Mouse (Mus musculus): ENCODE measurements around the gene Tnfrsf11a. TPM values are rescaled to one million over a fixed set of nuclear protein-coding genes. Genes with fewer than 3 reads are reported as not detected.
"Not testable (repeated sequence)": the region's sequence is repeated elsewhere in the genome, so short reads cannot be mapped to it uniquely, and the experiment has no call there.

The Tnfrsf11a gene
- total and polyA plus RNA-seq, 2 experiments from 2014 or later, result 1.1 to 4.0 TPM

DNA sequence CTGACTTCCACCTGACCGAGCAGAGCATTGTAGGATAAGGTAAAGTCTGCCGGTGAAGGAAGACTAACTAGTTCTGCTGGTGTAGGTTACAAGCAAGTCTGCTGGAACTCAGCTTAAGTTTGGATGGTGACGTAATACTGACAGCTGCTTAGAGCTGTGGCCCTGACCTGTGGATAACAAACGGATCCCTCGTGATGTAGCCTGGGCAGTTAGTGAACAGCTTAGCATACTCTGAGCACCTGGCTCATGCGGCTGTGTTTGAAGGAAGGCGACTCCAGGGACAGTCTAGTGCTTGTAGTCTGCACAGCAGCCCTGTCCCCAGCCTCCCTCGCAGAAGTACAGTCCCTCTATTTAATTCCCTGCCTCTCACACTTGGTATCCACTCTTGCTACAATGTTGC lies 14.9 kb upstream of the Tnfrsf11a start:
- no peak for ATAC-seq

DNA sequence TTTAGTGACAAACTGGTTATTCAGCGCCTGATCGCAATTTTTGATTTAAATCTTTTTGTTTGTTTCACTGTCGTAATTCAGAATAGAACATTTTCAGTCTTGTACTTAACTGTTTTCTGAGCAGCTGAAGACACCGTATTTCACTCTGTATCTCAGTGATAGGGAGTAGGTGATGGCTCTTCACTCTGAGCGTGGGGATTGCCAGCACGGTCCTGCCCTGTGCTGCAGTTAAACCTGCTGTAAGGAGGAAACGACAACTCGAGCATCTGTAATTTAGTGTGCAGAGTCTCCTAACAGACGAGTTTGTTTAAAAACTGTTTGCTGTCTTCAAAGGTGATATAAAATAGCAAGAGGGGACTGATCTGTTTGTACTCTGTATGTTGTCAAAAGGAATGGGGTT lies 14.4 kb upstream of the Tnfrsf11a start:
- not testable (repeated sequence) for H3K9ac ChIP-seq (replicated peaks; ENCODE audit: low read length); H3K4me3 ChIP-seq (ENCODE audit: low read length); ATAC-seq; H3K4me1 ChIP-seq (ENCODE audit: insufficient read depth, low read length); H3K27me3 ChIP-seq (ENCODE audit: insufficient read depth, low read length); DNase-seq (ENCODE audit: low spot score); H3K4me2 ChIP-seq (ENCODE audit: low read depth, low read length); H3K36me3 ChIP-seq (ENCODE audit: insufficient read depth, low read length); H3K27ac ChIP-seq; H3K9me3 ChIP-seq (ENCODE audit: low read length)
- WGBS, result 86% methylated on average over 9 of the region's 9 CpGs

More for the DNA sequence above, 14.9 kb upstream of the Tnfrsf11a start:
- H3K9ac ChIP-seq (replicated peaks; ENCODE audit: low read length), result no peak overlapping the region
- no peak for DNase-seq (ENCODE audit: low spot score)
- H3K36me3 ChIP-seq (ENCODE audit: insufficient read depth, low read length), result no peaks in the 10 kb centered on the region
- H3K27ac ChIP-seq, result no peak overlapping the region
- no peak for TF ChIP-seq CTCF (IDR thresholded peaks at IDR 0.05; ENCODE audit: low read depth)
- H3K4me3 ChIP-seq (ENCODE audit: low read length), result no peak overlapping the region
- no peaks in the 10 kb centered on the region for H3K4me1 ChIP-seq (ENCODE audit: insufficient read depth, low read length)
- no peak overlapping the region for H3K4me2 ChIP-seq (ENCODE audit: low read depth, low read length)
- 73% methylated on average over 8 of the region's 8 CpGs for WGBS
- H3K27me3 ChIP-seq (ENCODE audit: insufficient read depth, low read length), result no peaks in the 10 kb centered on the region
- 0 out of 2 replicates have a peak, but pooled peaks cover 3% of the 10 kb centered on the region for H3K9me3 ChIP-seq (ENCODE audit: low read length)

DNA sequence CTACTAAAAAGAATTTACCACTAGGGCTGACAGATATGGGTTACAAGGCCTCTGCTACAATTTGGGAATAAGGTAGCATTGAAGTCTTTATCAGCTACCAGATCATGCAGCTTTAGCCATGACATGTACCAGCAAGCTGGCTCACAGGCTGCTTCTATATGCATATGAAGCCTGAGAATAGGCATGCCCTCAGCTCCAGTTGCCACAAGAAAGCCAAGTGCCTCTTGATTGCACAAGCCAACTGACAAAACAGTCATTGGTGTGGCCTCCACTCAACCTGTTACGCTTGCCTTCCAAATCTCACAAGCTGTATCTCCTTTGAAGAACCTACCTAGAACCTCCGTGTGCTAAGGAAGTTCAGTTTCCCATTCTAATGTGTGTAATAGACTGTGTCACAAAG lies 12.1 kb upstream of the Tnfrsf11a start:
- no peak for ATAC-seq
- H3K9me3 ChIP-seq (ENCODE audit: low read length), result 0 out of 2 replicates have a peak, but pooled peaks cover 3% of the 10 kb centered on the region
- H3K27me3 ChIP-seq (ENCODE audit: insufficient read depth, low read length), result no peaks in the 10 kb centered on the region
- no peak overlapping the region for H3K27ac ChIP-seq
- DNase-seq (ENCODE audit: low spot score), result no peak
- H3K9ac ChIP-seq (replicated peaks; ENCODE audit: low read length), result no peak overlapping the region
- WGBS, result 92% methylated on average over 2 of the region's 2 CpGs
- no peak overlapping the region for H3K4me2 ChIP-seq (ENCODE audit: low read depth, low read length)
- H3K4me3 ChIP-seq (ENCODE audit: low read length), result no peak overlapping the region
- H3K4me1 ChIP-seq (ENCODE audit: insufficient read depth, low read length), result no peaks in the 10 kb centered on the region
- no peaks in the 10 kb centered on the region for H3K36me3 ChIP-seq (ENCODE audit: insufficient read depth, low read length)
- TF ChIP-seq CTCF (IDR thresholded peaks at IDR 0.05; ENCODE audit: low read depth), result no peak

DNA sequence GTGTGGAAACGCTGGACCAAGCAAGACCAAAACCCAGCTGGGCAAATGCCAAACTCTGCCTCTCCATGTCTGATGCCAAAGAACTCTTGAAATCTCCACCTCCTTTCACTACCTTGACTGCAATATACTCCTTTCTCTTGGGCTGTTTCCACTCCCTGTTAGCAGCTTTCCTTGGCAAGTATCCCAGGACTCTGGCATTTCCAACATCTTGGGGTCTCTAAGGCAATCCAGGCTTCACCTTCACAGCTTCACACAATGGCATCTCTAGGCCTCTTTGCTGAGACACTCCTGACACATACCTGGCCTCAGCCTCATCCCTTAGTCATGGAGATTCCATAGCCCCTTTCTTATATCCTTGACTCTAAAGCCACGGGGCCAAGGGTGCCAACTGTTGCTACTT lies 9.8 kb upstream of the Tnfrsf11a start:
- H3K27ac ChIP-seq, result no peak overlapping the region
- no peak overlapping the region for H3K4me3 ChIP-seq (ENCODE audit: low read length)
- WGBS, result 78% methylated on average over 2 of the region's 2 CpGs
- H3K4me2 ChIP-seq (ENCODE audit: low read depth, low read length), result no peak overlapping the region
- no peaks in the 10 kb centered on the region for H3K9me3 ChIP-seq (ENCODE audit: low read length)
- H3K36me3 ChIP-seq (ENCODE audit: insufficient read depth, low read length), result no peaks in the 10 kb centered on the region
- ATAC-seq (no peak), DNase-seq (ENCODE audit: low spot score) (no peak)
- H3K4me1 ChIP-seq (ENCODE audit: insufficient read depth, low read length), result no peaks in the 10 kb centered on the region
- TF ChIP-seq CTCF (IDR thresholded peaks at IDR 0.05; ENCODE audit: low read depth), result no peak
- H3K9ac ChIP-seq (replicated peaks; ENCODE audit: low read length), result no peak overlapping the region
- H3K27me3 ChIP-seq (ENCODE audit: insufficient read depth, low read length), result no peaks in the 10 kb centered on the region

DNA sequence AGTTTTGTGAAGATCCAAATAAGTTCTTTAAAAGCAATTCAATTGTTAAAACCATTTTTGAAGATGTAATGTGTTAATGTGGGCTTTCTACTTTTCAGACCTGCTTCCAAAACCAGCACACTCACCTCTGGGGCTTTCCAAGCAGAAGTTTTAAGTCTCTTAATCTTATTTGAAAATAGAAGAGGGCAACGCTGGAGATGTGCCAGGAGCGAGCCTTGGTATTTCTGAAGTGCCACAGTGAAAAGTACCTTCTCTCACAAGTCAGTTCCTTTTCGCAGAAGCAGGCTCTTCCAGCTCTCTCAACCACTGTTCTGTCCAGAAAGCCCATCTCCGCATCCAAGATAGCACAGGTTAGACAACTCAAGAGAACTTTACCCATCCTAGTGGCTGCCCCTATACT lies 4.1 kb upstream of the Tnfrsf11a start:
- H3K27me3 ChIP-seq (ENCODE audit: insufficient read depth, low read length), result no peaks in the 10 kb centered on the region
- H3K36me3 ChIP-seq (ENCODE audit: insufficient read depth, low read length), result no peaks in the 10 kb centered on the region
- H3K4me2 ChIP-seq (ENCODE audit: low read depth, low read length), result no peak overlapping the region
- ATAC-seq, result no peak
- WGBS, result 87% methylated on average over 4 of the region's 4 CpGs
- H3K27ac ChIP-seq, result no peak overlapping the region
- no peak overlapping the region for H3K9ac ChIP-seq (replicated peaks; ENCODE audit: low read length)
- no peaks in the 10 kb centered on the region for H3K4me1 ChIP-seq (ENCODE audit: insufficient read depth, low read length)
- no peak for TF ChIP-seq CTCF (IDR thresholded peaks at IDR 0.05; ENCODE audit: low read depth)
- no peak overlapping the region for H3K4me3 ChIP-seq (ENCODE audit: low read length)
- no peaks in the 10 kb centered on the region for H3K9me3 ChIP-seq (ENCODE audit: low read length)
- no peak for DNase-seq (ENCODE audit: low spot score)

DNA sequence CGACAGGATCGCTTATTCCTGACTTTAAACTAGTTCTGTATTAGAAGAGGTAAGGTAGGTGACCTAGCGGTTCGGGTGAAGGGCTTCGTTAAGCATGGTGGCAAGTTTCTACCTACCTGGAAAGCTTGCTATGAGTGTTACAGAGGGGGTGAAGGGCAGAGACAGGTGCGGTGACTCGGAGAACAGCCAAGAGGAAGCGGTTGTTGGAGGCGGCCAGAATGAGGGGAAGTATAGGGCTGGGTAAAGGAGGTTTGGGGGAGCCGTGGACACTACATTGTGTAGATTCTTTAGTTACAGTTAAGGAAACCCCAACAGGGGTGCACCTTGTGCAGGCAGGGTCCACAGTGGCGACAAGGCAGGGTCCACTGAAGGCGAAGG lies 450 bp upstream of the Tnfrsf11a start:
- no peak overlapping the region for H3K27ac ChIP-seq
- no peaks in the 10 kb centered on the region for H3K4me1 ChIP-seq (ENCODE audit: insufficient read depth, low read length)
- peak overlapping the region; percentile 97 for H3K4me2 ChIP-seq (ENCODE audit: low read depth, low read length)
- peak overlapping the region; percentile 61 for H3K4me3 ChIP-seq (ENCODE audit: low read length)
- peak overlapping the region; percentile 63 for H3K9ac ChIP-seq (replicated peaks; ENCODE audit: low read length)
- 40% methylated on average over 12 of the region's 12 CpGs for WGBS
- DNase-seq (ENCODE audit: low spot score) (no peak), ATAC-seq (no peak; the same call in 1 of the 2 replicates)
- H3K9me3 ChIP-seq (ENCODE audit: low read length), result no peaks in the 10 kb centered on the region
- no peaks in the 10 kb centered on the region for H3K27me3 ChIP-seq (ENCODE audit: insufficient read depth, low read length)
- no peak for TF ChIP-seq CTCF (IDR thresholded peaks at IDR 0.05; ENCODE audit: low read depth)
- no peaks in the 10 kb centered on the region for H3K36me3 ChIP-seq (ENCODE audit: insufficient read depth, low read length)

DNA sequence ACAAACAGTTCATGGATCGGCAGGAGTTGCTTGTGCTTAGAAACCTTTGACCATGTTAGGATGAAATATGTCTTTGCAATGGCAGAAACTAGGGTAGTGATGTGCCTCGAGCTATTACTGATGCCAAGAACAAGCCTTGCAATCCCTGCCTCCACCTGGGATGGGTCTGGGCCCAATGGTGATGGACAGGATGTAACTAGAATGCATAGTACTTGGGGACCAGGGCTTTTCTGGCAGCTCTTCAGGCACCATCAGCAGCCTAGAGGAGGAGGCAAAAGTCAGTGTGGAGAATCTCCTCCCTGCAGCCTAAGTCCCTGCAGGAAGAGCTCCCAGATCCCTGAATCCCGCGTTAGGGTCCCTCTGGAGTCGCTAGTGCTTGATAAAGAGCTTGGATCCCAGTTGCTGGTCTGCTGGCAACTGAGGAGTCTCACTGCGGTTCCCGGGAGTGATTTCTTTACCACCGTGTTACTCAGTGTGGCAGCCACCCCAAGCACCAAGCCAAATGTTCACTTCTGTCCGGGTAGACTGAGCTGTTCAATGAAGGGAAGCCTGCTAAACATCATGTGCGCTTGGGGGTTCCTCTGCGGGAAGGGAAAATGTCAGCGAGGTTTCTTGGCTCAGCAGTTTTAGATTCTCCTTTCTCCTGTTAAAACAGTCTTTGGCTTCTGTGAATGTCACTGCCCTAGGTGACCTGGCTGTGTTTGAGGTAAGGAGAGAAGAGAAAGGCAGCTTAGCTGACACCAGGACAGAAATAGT lies 1.1 kb downstream of the Tnfrsf11a start:
- 35% methylated on average over 12 of the region's 12 CpGs for WGBS
- H3K4me2 ChIP-seq (ENCODE audit: low read depth, low read length), result peak overlapping the region; percentile 97
- no peak for TF ChIP-seq CTCF (IDR thresholded peaks at IDR 0.05; ENCODE audit: low read depth)
- no peak overlapping the region; the same call in 1 of the 2 replicates for H3K9ac ChIP-seq (replicated peaks; ENCODE audit: low read length)
- no peak for ATAC-seq
- no peak for DNase-seq (ENCODE audit: low spot score)
- no peaks in the 10 kb centered on the region for H3K27me3 ChIP-seq (ENCODE audit: insufficient read depth, low read length)
- H3K4me1 ChIP-seq (ENCODE audit: insufficient read depth, low read length), result no peaks in the 10 kb centered on the region
- H3K4me3 ChIP-seq (ENCODE audit: low read length), result peak overlapping the region; percentile 61
- no peaks in the 10 kb centered on the region for H3K36me3 ChIP-seq (ENCODE audit: insufficient read depth, low read length)
- H3K27ac ChIP-seq, result no peak overlapping the region
- no peaks in the 10 kb centered on the region for H3K9me3 ChIP-seq (ENCODE audit: low read length)

Data from hindbrain, postnatal 0 days (tissue).